Mouse (Mus musculus) limb, embryonic 12.5 days (tissue): Measurements from ENCODE around the gene P2ry2. TPM values are rescaled to one million over a fixed set of nuclear protein-coding genes. Genes with fewer than 3 reads are reported as not detected.
A peak's percentile ranks its signal among the peaks of the same experiment; 100 is the strongest.

Experiments used
- ATAC-seq: fragments of 200-750 bp; cut with Nextera tagmentation; 2 replicates; pipeline ENCODE4 v1.8.0; 2017; ENCODE audit warnings: low read depth, moderate TSS enrichment; ENCODE audit not compliant: insufficient number of reproducible peaks, insufficient read depth, low FRiP score, low TSS enrichment
- H3K27ac ChIP-seq: fragments of 300-500 bp; sonication (generic); 2 replicates; pipeline ENCODE4 v1.5.1; 2016; ENCODE audit warnings: mild to moderate bottlenecking, moderate library complexity
- H3K27me3 ChIP-seq: fragments of 300-500 bp; sonication (generic); 2 replicates; pipeline ENCODE4 v1.6.1; 2016; ENCODE audit warnings: mild to moderate bottlenecking, moderate library complexity
- H3K36me3 ChIP-seq: fragments of 300-500 bp; sonication (generic); 2 replicates; pipeline ENCODE4 v1.6.1; 2016; ENCODE audit warnings: mild to moderate bottlenecking, moderate library complexity
- H3K4me1 ChIP-seq: fragments of 300-500 bp; sonication (generic); replicated peaks from 2 replicates; pipeline ENCODE4 v1.6.1; 2016
- H3K4me2 ChIP-seq: fragments of 300-500 bp; sonication (generic); 2 replicates; pipeline ENCODE4 v1.6.1; 2016; ENCODE audit warnings: mild to moderate bottlenecking, moderate library complexity
- H3K4me3 ChIP-seq: fragments of 300-500 bp; sonication (generic); replicated peaks from 2 replicates; pipeline ENCODE4 v1.5.1; 2016; ENCODE audit warnings: mild to moderate bottlenecking
- H3K9ac ChIP-seq: fragments of 300-500 bp; sonication (generic); replicated peaks from 2 replicates; pipeline ENCODE4 v1.6.1; 2016; ENCODE audit warnings: mild to moderate bottlenecking, moderate library complexity
- H3K9me3 ChIP-seq: fragments of 300-500 bp; sonication (generic); 2 replicates; pipeline ENCODE4 v1.6.1; 2016; ENCODE audit warnings: mild to moderate bottlenecking, moderate library complexity
- WGBS: fragments of 180-500 bp; shearing (Covaris S2); methylation state at CpG from one replicate; pipeline ENCODE4 v1.1.7; 2016; 5-methylcytosine and 5-hydroxymethylcytosine counted together
- polyA plus RNA-seq: library from polyadenylated mRNA; unstranded; fragments of >200 nt; fragmentation: Nextera tagmentation; extraction: Ambion mirVana; gene quantifications from 2 replicates; pipeline ENCODE4 v1.2.1, GENCODE M21; 2016

The P2ry2 gene
- polyA plus RNA-seq, 1 experiment from 2014 or later = 0.76 TPM

- Histone ChIP-seq H3K36me3 (no peaks in the 10 kb centered on the region), H3K9ac (no peak overlapping the region), H3K4me3 (no peak overlapping the region), H3K4me1 (no peaks in the 10 kb centered on the region), H3K27me3 (no peaks in the 10 kb centered on the region), H3K9me3 (no peaks in the 10 kb centered on the region), H3K27ac (no peak overlapping the region), H3K4me2 (no peak overlapping the region)
- no peak for ATAC-seq
- WGBS = 61% methylated on average over 5 of the region's 5 CpGs
Observed at GRCm38 (mm10) chr7:101026836-101027235, 14.2 kb upstream of the P2ry2 start.

GRCm38 (mm10) chr7:101017492-101017891, 4.8 kb upstream of the P2ry2 start:
- H3K4me3 ChIP-seq = no peak overlapping the region
- H3K9me3 ChIP-seq = no peaks in the 10 kb centered on the region
- H3K4me2 ChIP-seq = no peak overlapping the region
- peaks cover 26% of the 10 kb centered on the region for H3K27me3 ChIP-seq
- peaks cover 17% of the 10 kb centered on the region for H3K4me1 ChIP-seq
- no peak for ATAC-seq
- no peak overlapping the region for H3K27ac ChIP-seq
- no peak overlapping the region for H3K9ac ChIP-seq
- WGBS = 67% methylated on average over 6 of the region's 6 CpGs
- no peaks in the 10 kb centered on the region for H3K36me3 ChIP-seq

GRCm38 (mm10) chr7:101017021-101017461, 4.4 kb upstream of the P2ry2 start:
- no peak overlapping the region for H3K4me3 ChIP-seq
- H3K4me2 ChIP-seq = no peak overlapping the region
- H3K9me3 ChIP-seq = no peaks in the 10 kb centered on the region
- peaks cover 30% of the 10 kb centered on the region for H3K27me3 ChIP-seq
- H3K27ac ChIP-seq = no peak overlapping the region
- ATAC-seq = no peak
- H3K9ac ChIP-seq = no peak overlapping the region
- no peaks in the 10 kb centered on the region for H3K36me3 ChIP-seq
- H3K4me1 ChIP-seq = peaks cover 21% of the 10 kb centered on the region
- 81% methylated on average over 7 of the region's 7 CpGs for WGBS

- Histone ChIP-seq H3K9ac (no peak overlapping the region), H3K4me3 (no peak overlapping the region), H3K4me2 (no peak overlapping the region), H3K36me3 (no peaks in the 10 kb centered on the region), H3K4me1 (peaks cover 29% of the 10 kb centered on the region), H3K9me3 (no peaks in the 10 kb centered on the region), H3K27ac (no peak overlapping the region), H3K27me3 (peaks cover 51% of the 10 kb centered on the region)
- 82% methylated on average over 1 of the region's 1 CpGs for WGBS
- ATAC-seq = no peak
Observed at GRCm38 (mm10) chr7:101014985-101015384, 2.3 kb upstream of the P2ry2 start.

- Histone ChIP-seq H3K36me3 (no peaks in the 10 kb centered on the region), H3K4me1 (peaks cover 29% of the 10 kb centered on the region), H3K4me3 (no peak overlapping the region), H3K9ac (no peak overlapping the region), H3K9me3 (no peaks in the 10 kb centered on the region), H3K4me2 (no peak overlapping the region), H3K27ac (no peak overlapping the region), H3K27me3 (peaks cover 60% of the 10 kb centered on the region)
- ATAC-seq = no peak
- 23% methylated on average over 9 of the region's 9 CpGs for WGBS
Observed at GRCm38 (mm10) chr7:101014041-101014440, 1.4 kb upstream of the P2ry2 start.

- peak; percentile 86 for ATAC-seq
- Histone ChIP-seq H3K9ac (peak overlapping the region; percentile 52), H3K4me1 (peaks cover 29% of the 10 kb centered on the region), H3K27ac (no peak overlapping the region), H3K27me3 (peaks cover 64% of the 10 kb centered on the region), H3K36me3 (no peaks in the 10 kb centered on the region), H3K4me3 (peak overlapping the region; percentile 56), H3K4me2 (peak overlapping the region; percentile 97), H3K9me3 (no peaks in the 10 kb centered on the region)
- WGBS = under 1% methylated on average over 53 of the region's 53 CpGs
Observed at GRCm38 (mm10) chr7:101011681-101012367, 842 bp downstream of the P2ry2 start.

- ATAC-seq = no peak
- peaks cover 29% of the 10 kb centered on the region for H3K4me1 ChIP-seq
- no peak overlapping the region for H3K27ac ChIP-seq
- WGBS = 60% methylated on average over 3 of the region's 3 CpGs
- H3K4me2 ChIP-seq = no peak overlapping the region
- H3K9me3 ChIP-seq = no peaks in the 10 kb centered on the region
- no peak overlapping the region for H3K9ac ChIP-seq
- H3K27me3 ChIP-seq = peaks cover 64% of the 10 kb centered on the region
- no peak overlapping the region for H3K4me3 ChIP-seq
- H3K36me3 ChIP-seq = no peaks in the 10 kb centered on the region
Observed at GRCm38 (mm10) chr7:101010741-101011140, 1.9 kb downstream of the P2ry2 start.

GRCm38 (mm10) chr7:101006201-101006600, 6.5 kb downstream of the P2ry2 start:
- H3K36me3 ChIP-seq = no peaks in the 10 kb centered on the region
- H3K4me3 ChIP-seq = no peak overlapping the region
- H3K9me3 ChIP-seq = no peaks in the 10 kb centered on the region
- WGBS = 68% methylated on average over 2 of the region's 2 CpGs
- no peak overlapping the region for H3K27ac ChIP-seq
- H3K4me1 ChIP-seq = peaks cover 17% of the 10 kb centered on the region
- no peak overlapping the region for H3K4me2 ChIP-seq
- H3K27me3 ChIP-seq = peaks cover 26% of the 10 kb centered on the region
- ATAC-seq = no peak
- H3K9ac ChIP-seq = no peak overlapping the region

- Histone ChIP-seq H3K27ac (no peak overlapping the region), H3K4me2 (no peak overlapping the region), H3K27me3 (peaks cover 15% of the 10 kb centered on the region), H3K9ac (no peak overlapping the region), H3K4me1 (peaks cover 17% of the 10 kb centered on the region), H3K4me3 (no peak overlapping the region), H3K9me3 (no peaks in the 10 kb centered on the region), H3K36me3 (no peaks in the 10 kb centered on the region)
- no peak for ATAC-seq
- 53% methylated on average over 4 of the region's 4 CpGs for WGBS
Observed at GRCm38 (mm10) chr7:101005119-101005518, 7.5 kb downstream of the P2ry2 start.

- Histone ChIP-seq H3K27ac (peak overlapping the region; percentile 26; the same call in 1 of the 2 replicates), H3K4me2 (no peak overlapping the region), H3K9ac (no peak overlapping the region), H3K27me3 (peaks cover under 1% of the 10 kb centered on the region; the same call in 1 of the 2 replicates), H3K4me3 (no peak overlapping the region), H3K9me3 (no peaks in the 10 kb centered on the region), H3K36me3 (no peaks in the 10 kb centered on the region), H3K4me1 (peaks cover 17% of the 10 kb centered on the region)
- 50% methylated on average over 11 of the region's 11 CpGs for WGBS
- ATAC-seq = peak; percentile 65; the same call in 1 of the 2 replicates
Observed at GRCm38 (mm10) chr7:101003442-101004326, 9.0 kb downstream of the P2ry2 start.

GRCm38 (mm10) chr7:101002274-101002673, 10.4 kb downstream of the P2ry2 start:
- Histone ChIP-seq H3K27ac (no peak overlapping the region), H3K4me2 (no peak overlapping the region), H3K4me1 (peaks cover 17% of the 10 kb centered on the region), H3K36me3 (no peaks in the 10 kb centered on the region), H3K4me3 (no peak overlapping the region), H3K9me3 (no peaks in the 10 kb centered on the region), H3K9ac (no peak overlapping the region), H3K27me3 (no peaks in the 10 kb centered on the region; the same call in 1 of the 2 replicates)
- no peak for ATAC-seq
- 80% methylated on average over 6 of the region's 6 CpGs for WGBS
